Mouse (Mus musculus): ENCODE results near the gene Galnt15.

- no peak for TF ChIP-seq CTCF (IDR thresholded peaks at IDR 0.05; ENCODE audit: low read depth, low read length)
- TF ChIP-seq POLR2A (IDR thresholded peaks at IDR 0.05; ENCODE audit: insufficient read depth, low read length), result no peak
- TF ChIP-seq EP300 (IDR thresholded peaks at IDR 0.05; ENCODE audit: insufficient read depth, low read depth, low read length), result no peak
These were observed 76.9 kb downstream of the Galnt15 start for GRCm38 (mm10) chr14:32105663-32106062.
